Mouse (Mus musculus): Measurements from ENCODE around the gene Ulk4.

Gene Ulk4

GRCm38 (mm10) chr9:121020360-121020759 lies 256.6 kb downstream of the Ulk4 start:
- DNase-seq (ENCODE audit: low spot score in 2 of 2), result no peak

DNA sequence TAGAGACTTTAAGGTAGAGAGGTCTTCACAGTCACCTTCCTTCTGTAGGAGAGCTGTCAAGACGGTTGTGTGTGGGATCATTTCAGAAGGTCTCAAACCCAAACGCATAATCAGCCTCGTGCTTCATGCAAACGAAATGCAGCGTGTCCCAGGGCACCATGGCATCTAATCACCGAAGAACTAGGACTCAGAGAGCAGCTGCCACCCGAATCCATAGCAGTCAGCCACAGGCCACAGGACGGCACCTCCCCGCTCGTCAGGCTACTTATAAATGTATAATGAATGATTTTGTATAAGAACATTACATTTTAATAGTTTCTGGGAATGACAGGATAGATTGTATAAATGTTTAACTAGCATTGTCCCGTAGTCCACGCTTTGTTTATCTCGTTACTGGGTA lies 257.1 kb downstream of the Ulk4 start:
- DNase-seq (ENCODE audit: low spot score in 2 of 2), result no peak

DNA sequence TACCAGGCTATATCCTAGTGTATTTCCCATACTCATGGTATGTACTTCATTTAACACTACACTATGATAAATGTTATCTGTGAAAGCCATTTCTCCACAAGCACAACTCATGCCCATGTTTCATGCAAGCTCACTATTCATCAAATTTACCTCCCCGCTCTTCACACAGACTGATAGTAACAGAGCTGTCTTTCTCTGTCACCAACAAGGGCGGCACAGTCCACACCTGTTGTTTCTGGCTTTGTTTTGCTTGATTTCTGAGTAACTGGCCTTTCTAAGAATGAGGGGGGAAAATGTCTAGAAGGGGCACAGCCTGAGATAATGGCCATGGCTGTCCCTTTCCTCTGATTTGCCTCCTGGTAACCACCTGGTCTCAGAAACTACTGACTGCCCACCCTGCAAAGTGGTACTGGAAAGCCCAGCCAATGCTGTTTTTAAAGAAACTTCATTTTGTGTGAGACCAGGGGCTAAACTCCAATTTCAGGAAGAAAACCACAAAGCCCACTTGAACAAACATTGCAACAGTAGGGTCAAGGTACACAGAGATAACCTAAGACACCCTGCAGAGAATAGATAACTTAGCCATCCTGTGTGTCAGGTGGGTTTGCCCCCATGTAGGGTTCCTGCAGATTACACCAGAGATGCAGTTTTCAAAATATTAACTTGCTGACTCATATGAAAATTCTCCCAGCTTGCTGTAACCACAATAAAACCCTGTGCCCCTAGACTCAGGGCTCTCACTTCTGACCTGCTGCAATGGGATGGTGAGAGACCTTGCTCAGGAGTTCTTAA lies 258.3 kb downstream of the Ulk4 start:
- no peak for DNase-seq (ENCODE audit: low spot score in 2 of 2)

GRCm38 (mm10) chr9:121015810-121016502 lies 261.0 kb downstream of the Ulk4 start:
- DNase-seq (ENCODE audit: low spot score in 2 of 2), result no peak

GRCm38 (mm10) chr9:121011540-121011939 lies 265.5 kb downstream of the Ulk4 start:
- DNase-seq (ENCODE audit: low spot score in 2 of 2), result no peak

DNA sequence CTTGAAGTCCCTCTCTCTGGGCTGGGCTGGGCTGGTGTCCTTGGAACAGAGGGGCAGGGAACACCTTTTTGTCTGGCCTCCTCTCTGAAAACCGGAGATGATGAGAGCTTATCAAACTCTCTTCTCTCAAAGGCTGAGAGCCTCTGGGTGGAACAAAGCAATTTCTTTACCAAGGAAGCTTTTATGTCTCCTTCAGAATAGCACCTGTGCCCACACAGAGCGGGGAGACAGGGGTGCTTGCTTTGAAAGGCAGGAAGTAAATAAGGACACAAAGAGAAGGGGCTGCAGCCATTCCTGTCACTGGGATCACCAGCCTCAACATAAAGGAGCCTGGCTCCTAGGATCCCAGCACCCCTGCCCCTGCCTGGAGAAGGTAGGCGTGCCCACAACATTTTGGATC lies 266.5 kb downstream of the Ulk4 start:
- DNase-seq (ENCODE audit: low spot score in 2 of 2), result no peak

DNA sequence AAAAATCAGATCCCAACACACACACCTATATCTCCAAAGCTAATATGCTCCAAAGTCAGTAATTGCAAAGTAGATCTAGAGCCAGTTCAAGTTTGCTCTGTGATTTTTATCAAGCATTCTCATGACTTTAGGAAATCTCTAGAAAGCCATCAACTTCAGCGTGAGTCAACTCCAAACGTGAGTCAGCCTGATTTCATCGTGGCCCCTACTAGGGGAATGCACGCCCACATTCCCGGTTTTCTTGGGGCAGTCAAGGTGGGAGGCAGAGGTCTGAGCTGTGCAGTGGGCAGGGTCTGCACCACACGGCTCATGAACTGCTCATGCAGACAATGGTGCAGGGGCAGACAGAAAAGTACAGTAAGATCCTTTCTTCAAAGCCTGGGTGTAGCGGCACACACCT lies 271.0 kb downstream of the Ulk4 start:
- no peak for DNase-seq (ENCODE audit: low spot score in 2 of 2)

DNA sequence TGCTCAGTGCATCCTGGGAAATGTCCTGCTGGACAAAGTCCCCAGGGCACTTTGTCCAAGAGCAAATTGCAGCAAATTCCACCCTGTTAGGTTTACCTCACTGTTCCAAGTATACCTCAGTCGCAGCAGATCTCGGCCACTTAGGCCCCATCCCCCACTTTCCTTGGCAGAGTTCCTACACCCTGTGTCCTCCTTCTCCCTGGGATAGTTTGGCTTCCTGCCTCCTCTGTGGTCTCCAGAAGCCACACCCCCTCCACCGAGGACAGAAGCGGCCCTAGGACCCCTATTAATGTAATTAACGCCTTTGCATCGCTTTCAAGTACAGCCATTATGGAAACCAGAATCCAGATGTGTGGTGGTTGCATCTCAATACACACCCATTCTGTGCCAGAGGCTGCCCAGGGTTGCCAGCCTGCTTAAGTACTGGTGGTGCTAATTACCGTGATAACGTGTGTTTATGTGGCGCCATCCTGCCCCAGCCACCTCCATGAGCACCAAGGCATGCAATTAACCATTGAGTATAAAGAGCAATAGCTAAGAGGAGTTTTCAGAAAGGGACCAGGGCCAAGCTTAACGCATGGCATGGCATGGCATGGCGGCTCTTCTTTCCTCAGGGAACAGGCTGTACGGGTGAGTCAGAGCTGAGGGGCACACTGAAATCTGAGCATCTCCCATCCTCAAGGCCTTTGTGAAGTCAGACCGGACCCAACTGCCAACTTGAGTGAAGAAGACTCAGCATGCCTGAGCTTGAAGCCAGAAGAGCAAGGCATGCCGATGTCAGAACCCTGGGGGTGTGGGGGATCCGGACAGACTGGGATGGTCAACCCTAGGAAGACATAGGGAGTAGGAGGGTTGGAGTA lies 275.1 kb downstream of the Ulk4 start:
- no peak for DNase-seq (ENCODE audit: low spot score in 2 of 2)

GRCm38 (mm10) chr9:121000641-121001320 lies 276.2 kb downstream of the Ulk4 start:
- DNase-seq (ENCODE audit: low spot score in 2 of 2), result no peak

GRCm38 (mm10) chr9:120998696-120999095 lies 278.3 kb downstream of the Ulk4 start:
- no peak for DNase-seq (ENCODE audit: low spot score in 2 of 2)

DNA sequence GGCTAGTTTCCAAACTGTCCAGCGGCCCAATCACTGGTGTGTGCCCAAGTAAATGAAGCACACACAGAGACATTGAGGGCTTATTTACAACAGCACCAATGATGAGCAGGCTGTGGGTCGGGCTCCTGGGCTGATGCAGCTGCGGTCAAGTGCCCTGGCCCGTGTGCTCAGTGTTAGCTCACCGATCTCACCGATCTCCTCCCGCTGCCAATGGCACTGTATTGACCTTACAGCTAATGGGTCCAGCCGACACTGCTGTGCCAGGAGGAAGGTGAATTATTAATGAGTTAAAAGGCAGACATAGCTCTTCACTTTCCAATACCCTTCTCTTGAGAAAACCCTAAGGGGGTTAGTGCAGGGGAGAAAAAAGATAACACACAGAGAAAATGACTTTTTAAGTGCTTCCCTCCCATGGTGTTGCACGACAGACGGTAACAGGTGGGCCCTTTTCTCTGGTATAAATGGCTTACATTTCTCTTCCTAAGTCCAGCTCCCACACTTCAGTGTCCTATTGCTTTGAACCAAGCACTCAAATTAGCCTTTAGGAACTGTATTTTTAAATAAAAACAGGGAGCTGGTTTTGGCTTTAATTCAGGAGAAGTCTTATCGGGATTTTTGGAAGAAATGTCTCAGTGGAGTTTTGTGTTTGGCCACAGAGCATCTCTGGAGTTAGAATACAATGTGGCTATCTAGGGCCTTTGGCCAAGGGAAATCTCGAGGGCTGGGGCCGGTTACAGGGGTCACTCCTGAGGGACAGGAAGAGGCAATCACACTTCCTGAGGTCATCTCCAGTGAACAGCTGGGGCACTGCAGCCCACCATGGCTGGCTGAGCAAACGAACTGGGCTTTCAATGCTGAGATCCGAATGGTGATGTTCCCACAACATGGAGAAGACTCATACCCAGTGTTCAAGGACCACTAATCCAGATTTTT lies 282.5 kb downstream of the Ulk4 start:
- DNase-seq (ENCODE audit: low spot score in 2 of 2), result no peak

DNA sequence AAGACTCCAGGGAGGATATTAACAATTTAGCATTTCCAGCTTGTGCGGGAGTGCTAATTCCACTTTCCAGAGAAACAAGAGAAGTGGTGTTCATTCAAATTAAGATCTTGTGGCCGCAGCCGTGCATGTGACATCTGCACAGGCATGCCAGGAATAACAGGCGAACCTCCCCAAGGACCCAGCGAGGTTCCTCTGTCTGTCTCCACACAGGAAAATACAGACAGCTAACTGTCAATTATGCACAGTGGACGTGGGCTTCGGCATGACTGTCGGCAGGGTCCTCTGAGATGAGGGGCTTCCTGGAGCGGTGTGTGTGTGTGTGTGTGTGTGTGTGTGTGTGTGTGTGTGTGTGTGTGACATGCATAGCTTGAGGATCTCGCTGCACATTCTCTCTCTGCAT lies 284.0 kb downstream of the Ulk4 start:
- DNase-seq (ENCODE audit: low spot score in 2 of 2), result no peak

DNA sequence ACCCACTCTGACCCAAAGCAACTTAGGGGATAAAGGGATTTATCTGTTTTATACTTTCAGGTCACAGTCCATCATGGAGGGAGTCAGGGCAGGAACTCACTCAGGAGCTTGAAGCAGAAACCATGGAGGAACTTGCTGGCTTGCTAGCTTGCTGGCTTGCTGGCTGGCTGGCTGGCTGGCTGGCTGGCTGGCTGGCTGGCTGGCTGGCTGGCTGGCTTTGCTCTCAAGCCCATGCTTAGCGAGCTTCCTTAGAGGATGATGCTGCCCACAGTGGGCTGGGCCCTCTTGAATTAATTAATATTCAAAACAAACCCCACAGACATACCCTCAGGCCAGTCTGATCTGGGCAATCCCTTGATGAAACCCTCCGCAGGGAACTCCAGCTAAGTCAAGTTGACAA lies 285.2 kb downstream of the Ulk4 start:
- DNase-seq (ENCODE audit: low spot score in 2 of 2), result no peak

GRCm38 (mm10) chr9:120989806-120990700 lies 286.9 kb downstream of the Ulk4 start:
- no peak for DNase-seq (ENCODE audit: low spot score in 2 of 2)

- no peak for DNase-seq (ENCODE audit: low spot score in 2 of 2)
Measured at GRCm38 (mm10) chr9:120988088-120988487, 288.9 kb downstream of the Ulk4 start.

DNA sequence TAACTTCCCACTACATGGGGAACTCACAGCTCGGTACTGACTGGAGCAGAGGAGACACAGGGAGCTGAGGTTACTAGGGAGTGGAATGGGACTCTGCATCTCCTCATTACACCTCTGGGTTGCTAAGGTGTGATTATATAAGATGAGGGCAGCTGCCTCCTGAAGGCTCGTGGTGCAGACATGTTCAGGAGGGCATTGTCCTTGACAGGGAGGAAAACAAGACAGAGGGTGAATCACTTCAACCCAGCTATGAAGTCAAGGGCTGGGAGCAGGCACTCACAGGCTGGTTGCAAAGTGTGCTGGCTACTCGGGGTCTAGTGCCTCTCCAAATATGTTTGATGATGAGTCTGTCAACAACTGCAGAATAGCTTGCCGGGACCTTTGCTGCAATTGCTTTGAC lies 290.0 kb downstream of the Ulk4 start:
- DNase-seq (ENCODE audit: low spot score in 2 of 2), result no peak

DNA sequence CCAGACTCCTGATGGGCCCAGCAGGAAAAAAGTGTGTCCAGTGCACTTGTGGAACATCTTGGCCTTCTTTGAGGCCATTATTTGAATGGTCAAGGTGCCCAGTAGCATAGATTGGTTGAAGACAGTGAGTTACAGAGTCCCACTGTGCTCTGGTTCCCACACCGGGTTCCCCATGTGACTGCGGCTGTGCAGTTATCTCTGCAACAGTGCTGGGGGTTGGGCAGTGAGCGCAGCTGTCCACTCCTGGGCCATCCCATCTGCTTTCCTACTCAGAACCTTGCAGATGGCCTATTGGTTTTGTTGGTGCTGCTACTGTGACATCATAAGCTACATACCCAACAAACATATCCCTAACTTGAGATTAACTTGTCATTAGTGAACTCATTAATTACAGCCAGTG lies 290.7 kb downstream of the Ulk4 start:
- DNase-seq (ENCODE audit: low spot score in 2 of 2), result no peak

DNA sequence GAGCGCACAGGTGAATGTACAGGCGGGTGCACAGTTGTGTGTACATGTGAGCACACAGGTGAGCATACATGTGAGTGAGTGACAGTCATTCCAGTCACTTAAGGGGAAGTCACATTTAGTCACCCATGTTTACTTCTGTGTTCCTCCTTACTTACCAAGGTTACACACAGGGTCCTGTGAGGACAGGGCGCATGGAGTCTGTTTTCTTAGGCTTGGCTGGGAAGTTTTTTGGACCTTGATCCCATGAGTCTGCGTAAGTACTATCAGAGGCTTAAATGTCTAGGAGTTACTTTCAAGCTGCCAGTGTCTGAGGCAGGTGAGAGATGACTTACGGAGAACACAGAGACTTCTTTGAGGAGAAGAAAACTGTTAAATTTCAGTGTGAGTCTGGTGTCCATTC lies 291.5 kb downstream of the Ulk4 start:
- DNase-seq (ENCODE audit: low spot score in 2 of 2), result no peak

- no peak for DNase-seq (ENCODE audit: low spot score in 2 of 2)
Measured at GRCm38 (mm10) chr9:120985009-120985408, 292.0 kb downstream of the Ulk4 start.

DNA sequence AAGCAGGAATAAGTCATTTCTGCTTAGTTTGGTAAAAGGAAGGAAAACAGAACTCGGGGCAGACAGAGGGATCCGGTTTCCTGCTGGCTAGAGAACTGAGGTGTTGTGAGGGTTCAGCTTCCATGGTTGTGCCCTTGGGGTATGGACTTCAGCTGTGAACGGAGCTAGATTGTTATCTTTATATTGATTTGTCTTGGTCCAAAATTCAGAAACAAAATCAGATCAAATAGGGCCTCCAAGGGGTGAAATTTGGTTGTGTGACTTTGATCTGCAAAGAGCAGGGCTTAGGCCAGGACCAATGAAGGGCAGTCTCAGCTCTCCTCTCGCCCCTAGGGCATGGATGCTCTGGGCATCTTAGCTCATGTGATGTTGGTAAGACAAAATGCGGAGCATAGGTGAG lies 292.5 kb downstream of the Ulk4 start:
- no peak for DNase-seq (ENCODE audit: low spot score in 2 of 2)
